Mouse (Mus musculus): Measurements from ENCODE around the gene Snrnp25. TPM values are rescaled to one million over a fixed set of nuclear protein-coding genes. Genes with fewer than 3 reads are reported as not detected.

Snrnp25 gene
- total and polyA plus RNA-seq, 3 experiments: 106 to 208 (median 123) TPM

GRCm38 (mm10) chr11:32228292-32228845 lies 23.2 kb downstream of the Snrnp25 start:
- H3K4me1 ChIP-seq (ENCODE audit: control insufficient read depth in 1 of 2, insufficient read depth in 2 of 2): peaks cover 0 to 47% of the 10 kb centered on the region in 2 experiments; a peak in 2 of 4 replicates
- no peak overlapping the region for H3K27ac ChIP-seq (ENCODE audit: insufficient read depth, low read depth)
- dilution Hi-C loops (cut with MboI; ENCODE audit: extremely low pct_ligation_motif_present, extremely low pct_unique_long_range_greater_than_20kb, low sequenced_read_pairs) (no loop called here), in situ Hi-C loops (cut with MboI; ENCODE audit: low pct_ligation_motif_present, low pct_unique_long_range_greater_than_20kb, low sequenced_read_pairs) (no loop called here)
- no peak for DNase-seq (ENCODE audit: extremely low read depth)
- no peak overlapping the region for H3K4me2 ChIP-seq (ENCODE audit: insufficient read depth, low read depth, poor library complexity, severe bottlenecking)
- no peaks in the 10 kb centered on the region for H3K79me2 ChIP-seq (replicated peaks; ENCODE audit: control insufficient read depth, extremely low read depth, insufficient read depth, poor library complexity, severe bottlenecking)
- H3K9me3 ChIP-seq (replicated peaks; ENCODE audit: low read length): peaks cover 2% of the 10 kb centered on the region
- H3K36me3 ChIP-seq (replicated peaks in 1 of 2; ENCODE audit: control insufficient read depth in 1 of 2, insufficient read depth in 1 of 2, low read length in 1 of 2): peaks cover 42 to 59% of the 10 kb centered on the region in 2 experiments
- peaks cover 17% of the 10 kb centered on the region for H3K27me3 ChIP-seq (replicated peaks)
- H3K9ac ChIP-seq (ENCODE audit: insufficient read depth, low read depth): no peak overlapping the region
- no peak overlapping the region for H3K4me3 ChIP-seq (replicated peaks in 1 of 3; ENCODE audit: low read depth in 2 of 3, low read length in 2 of 3, poor library complexity in 1 of 3)
- TF ChIP-seq HCFC1 (IDR thresholded peaks at IDR 0.05; ENCODE audit: low read depth, low read length) (no peak), NRF1 (IDR thresholded peaks at IDR 0.05; ENCODE audit: low read depth, low read length) (no peak), ZKSCAN1 (IDR thresholded peaks at IDR 0.05; ENCODE audit: borderline replicate concordance, low read depth, low read length) (no peak), MAFK (IDR thresholded peaks at IDR 0.05; ENCODE audit: insufficient replicate concordance, low read length) (no peak), EP300 (IDR thresholded peaks at IDR 0.05; ENCODE audit: low read length) (no peak), IRF4 (IDR thresholded peaks at IDR 0.05; ENCODE audit: low read depth, low read length) (no peak), BHLHE40 (IDR thresholded peaks at IDR 0.05; ENCODE audit: low read depth, low read length) (no peak), PAX5 (IDR thresholded peaks at IDR 0.05; ENCODE audit: low read length) (no peak), CHD2 (IDR thresholded peaks at IDR 0.05; ENCODE audit: low read length) (no peak), ZC3H11A (IDR thresholded peaks at IDR 0.05; ENCODE audit: low read depth, low read length) (no peak), JUN (IDR thresholded peaks at IDR 0.05; ENCODE audit: insufficient read depth, low read depth, low read length) (no peak), ELF1 (IDR thresholded peaks at IDR 0.05; ENCODE audit: low read depth, low read length) (no peak), E2F4 (IDR thresholded peaks at IDR 0.05; ENCODE audit: insufficient replicate concordance, low read depth, low read length) (no peak), CHD1 (IDR thresholded peaks at IDR 0.05; ENCODE audit: low read depth, low read length) (no peak), ZNF384 (IDR thresholded peaks at IDR 0.05; ENCODE audit: low read depth, low read length) (no peak)

- Histone ChIP-seq H3K36me3 (replicated peaks in 1 of 2; ENCODE audit: control insufficient read depth in 1 of 2, insufficient read depth in 1 of 2, low read length in 1 of 2) (peaks cover 60 to 78% of the 10 kb centered on the region in 2 experiments), H3K27me3 (replicated peaks) (peaks cover under 1% of the 10 kb centered on the region), H3K4me3 (replicated peaks in 1 of 3; ENCODE audit: low read depth in 2 of 3, low read length in 2 of 3, poor library complexity in 1 of 3) (no peak overlapping the region), H3K27ac (ENCODE audit: insufficient read depth, low read depth) (no peak overlapping the region), H3K4me2 (ENCODE audit: insufficient read depth, low read depth, poor library complexity, severe bottlenecking) (no peak overlapping the region), H3K79me2 (replicated peaks; ENCODE audit: control insufficient read depth, extremely low read depth, insufficient read depth, poor library complexity, severe bottlenecking) (no peaks in the 10 kb centered on the region), H3K9ac (ENCODE audit: insufficient read depth, low read depth) (no peak overlapping the region), H3K9me3 (replicated peaks; ENCODE audit: low read length) (no peaks in the 10 kb centered on the region), H3K4me1 (ENCODE audit: control insufficient read depth in 1 of 2, insufficient read depth in 2 of 2) (peaks cover 0 to 37% of the 10 kb centered on the region in 2 experiments; a peak in 2 of 4 replicates)
- dilution Hi-C loops (cut with MboI; ENCODE audit: extremely low pct_ligation_motif_present, extremely low pct_unique_long_range_greater_than_20kb, low sequenced_read_pairs) (no loop called here), in situ Hi-C loops (cut with MboI; ENCODE audit: low pct_ligation_motif_present, low pct_unique_long_range_greater_than_20kb, low sequenced_read_pairs) (loop anchor here (10.0 kb wide), 1 partner anchor 45 kb away; no protein-coding TSS in a partner anchor)
- DNase-seq (ENCODE audit: extremely low read depth): no peak
- TF ChIP-seq EP300 (IDR thresholded peaks at IDR 0.05; ENCODE audit: low read length) (no peak), JUN (IDR thresholded peaks at IDR 0.05; ENCODE audit: insufficient read depth, low read depth, low read length) (no peak), NRF1 (IDR thresholded peaks at IDR 0.05; ENCODE audit: low read depth, low read length) (no peak), POLR2AphosphoS2 (IDR thresholded peaks at IDR 0.05; ENCODE audit: low read depth, low read length) (no peak), TCF12 (IDR thresholded peaks at IDR 0.05; ENCODE audit: low read depth, low read length) (no peak), MAX (IDR thresholded peaks at IDR 0.05; ENCODE audit: low read length) (no peak), KAT2A (IDR thresholded peaks at IDR 0.05; ENCODE audit: insufficient replicate concordance, low read length) (no peak), NELFE (IDR thresholded peaks at IDR 0.05; ENCODE audit: low read depth, low read length) (no peak), CHD2 (IDR thresholded peaks at IDR 0.05; ENCODE audit: low read length) (no peak), ETS1 (conservative IDR thresholded peaks at IDR 0.05; ENCODE audit: low read depth, low read length) (no peak)
These were observed 25.0 kb downstream of the Snrnp25 start for GRCm38 (mm10) chr11:32230220-32230619.
